Mouse (Mus musculus): ENCODE data around the gene AI987944.

AI987944 gene

DNA sequence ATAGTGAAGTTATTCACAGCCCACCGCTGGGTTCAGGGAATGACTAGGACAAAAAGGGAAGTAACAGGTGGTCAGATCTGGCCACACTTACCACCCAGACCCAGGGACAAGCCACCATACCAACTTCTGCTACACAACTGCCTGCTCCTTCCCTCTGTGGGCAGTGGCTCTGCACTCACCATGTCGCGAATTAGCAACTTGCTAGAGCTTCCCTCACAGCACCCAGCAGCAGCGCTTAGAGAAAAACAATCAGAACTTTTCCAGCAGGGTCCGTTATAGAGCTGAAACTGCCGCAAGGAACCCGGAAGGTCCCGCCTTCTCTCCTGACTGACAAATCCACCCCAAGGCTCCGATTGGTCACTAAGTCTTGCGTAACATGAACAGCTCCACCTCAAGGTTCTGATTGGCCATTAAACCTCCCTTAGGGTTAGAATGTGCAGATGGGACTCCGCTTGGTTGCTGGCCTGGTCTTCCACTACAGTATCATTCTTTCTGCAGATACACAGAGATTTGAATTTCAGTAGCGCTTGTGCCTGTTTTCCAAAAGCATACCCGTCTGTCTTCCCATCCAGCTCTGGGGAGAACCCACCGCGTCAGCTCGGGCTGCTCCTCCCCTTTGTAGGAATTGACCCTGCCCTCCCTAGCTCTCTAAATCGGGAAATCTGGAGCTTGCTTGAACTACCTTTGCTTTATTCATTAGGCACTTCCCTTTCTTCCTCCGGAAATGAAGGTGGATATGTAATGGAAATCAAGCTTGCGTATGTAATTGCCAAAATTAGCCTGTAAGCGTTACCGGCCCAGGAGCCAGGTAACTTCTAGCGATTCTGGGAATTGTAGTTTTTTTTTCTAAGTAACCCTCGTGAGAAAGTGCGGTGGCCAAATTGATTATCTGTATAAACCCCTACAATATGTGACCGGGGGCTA is at the start of gene AI987944:
Gene AI987944 (minus strand): TSS at position 332 of the 924 bp plus-strand sequence.
- DNase-seq (ENCODE audit: low spot score in 2 of 2), result peak; percentile 82 to 85

DNA sequence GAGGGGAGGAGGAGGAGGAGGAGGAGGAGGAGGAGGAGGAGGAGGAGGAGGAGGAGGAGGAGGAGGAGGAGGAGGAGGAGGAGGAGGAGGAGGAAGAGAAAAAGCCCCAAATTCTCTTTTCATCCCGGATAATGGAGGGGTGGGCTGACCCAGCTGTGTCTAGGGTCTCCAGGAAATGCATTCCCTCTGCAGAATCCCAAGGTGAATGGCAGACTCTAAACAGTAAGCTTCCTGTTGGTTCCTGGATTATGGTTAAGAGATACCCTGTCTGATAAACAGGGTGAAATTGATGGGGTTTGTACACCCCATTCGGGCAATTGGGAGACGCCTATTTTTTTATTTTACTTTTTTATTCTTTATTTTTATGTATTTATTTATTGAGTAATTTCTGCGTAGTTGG is 951 bp upstream of the AI987944 start:
- no peak for DNase-seq (ENCODE audit: low spot score in 2 of 2)
